Mouse (Mus musculus) heart, adult 2 months (tissue): ENCODE measurements around the gene Cd101. TPM values are rescaled to one million over a fixed set of nuclear protein-coding genes. Genes with fewer than 3 reads are reported as not detected.

Experiments
- DNase-seq, 2 experiments: peaks; one replicate each; pipeline ENCODE4 v3.0.0; 2021
- H3K27ac ChIP-seq: fragments of 200-600 bp; 2 replicates; pipeline ENCODE4 v1.8.1; 2022
- H3K27me3 ChIP-seq: fragments of 200-500 bp; 2 replicates; pipeline ENCODE4 v1.6.1; 2012; ENCODE audit warnings: mild to moderate bottlenecking, low read length, inconsistent platforms, mixed read lengths; ENCODE audit not compliant: control insufficient read depth, insufficient read depth
- H3K36me3 ChIP-seq: fragments of 200-500 bp; 2 replicates; pipeline ENCODE4 v1.6.1; 2012; ENCODE audit warnings: low read length, inconsistent platforms; ENCODE audit not compliant: control insufficient read depth, insufficient read depth
- H3K4me1 ChIP-seq: fragments of 200-500 bp; 2 replicates; pipeline ENCODE4 v1.6.1; 2011; ENCODE audit warnings: low read length; ENCODE audit not compliant: control insufficient read depth, insufficient read depth
- H3K4me3 ChIP-seq: fragments of 200-600 bp; 2 replicates; pipeline ENCODE4 v1.8.1; 2022
- H3K79me2 ChIP-seq: fragments of 200-500 bp; replicated peaks from 2 replicates; pipeline ENCODE4 v1.6.1; 2012; ENCODE audit warnings: mild to moderate bottlenecking, inconsistent platforms, low read length, moderate library complexity, mixed read lengths; ENCODE audit not compliant: control insufficient read depth, insufficient read depth
- H3K9ac ChIP-seq: fragments of 200-500 bp; 2 replicates; pipeline ENCODE4 v1.6.1; 2012; ENCODE audit warnings: low read depth, mild to moderate bottlenecking, control low read depth, inconsistent platforms, low read length, mixed read lengths
- CTCF ChIP-seq: fragments of 200-600 bp; IDR thresholded peaks from 2 replicates; pipeline ENCODE4 v1.8.1; 2022; ENCODE audit warnings: antibody characterized with exemption, mild to moderate bottlenecking, moderate library complexity
- EP300 ChIP-seq: fragments of 200-500 bp; IDR thresholded peaks from 2 replicates; pipeline ENCODE4 v1.6.1; 2011; ENCODE audit warnings: low read depth, low read length, control low read depth; ENCODE audit not compliant: insufficient read depth
- POLR2A ChIP-seq: fragments of 200-500 bp; IDR thresholded peaks from 2 replicates; pipeline ENCODE4 v1.6.1; 2011; ENCODE audit warnings: mild to moderate bottlenecking, low read depth, low read length, control low read depth; ENCODE audit not compliant: insufficient read depth
- WGBS: fragments of 180-500 bp; shearing (Covaris S2); methylation state at CpG from one replicate; pipeline ENCODE4 v1.1.7; 2018; 5-methylcytosine and 5-hydroxymethylcytosine counted together
- intact Hi-C: fragments of 180-260 bp; cut with DNase I; formaldehyde crosslinking; loops from one replicate; pipeline ENCODE4 v1.15.1; 2025
- polyA plus RNA-seq: library from polyadenylated mRNA; depleted of rRNA; stranded (reverse); fragments of >200 nt; gene quantifications from 2 replicates; pipeline ENCODE4 v1.2.3, GENCODE M21; 2012
- total RNA-seq, 2 experiments: library from RNA; stranded (reverse); gene quantifications; 2 replicates each; pipeline ENCODE4 v1.2.3; 2021

Cd101 gene
- total and polyA plus RNA-seq, 3 experiments: 0.13 to 0.41 (median 0.23) TPM

- Histone ChIP-seq H3K36me3 (no peaks in the 10 kb centered on the region), H3K27me3 (no peaks in the 10 kb centered on the region), H3K9ac (no peak overlapping the region), H3K27ac (no peak overlapping the region), H3K4me3 (no peak overlapping the region), H3K79me2 (no peaks in the 10 kb centered on the region), H3K4me1 (peaks cover 1% of the 10 kb centered on the region; the same call in 1 of the 2 replicates)
- DNase-seq: peak in 1 of 2 experiments; percentile 22
- TF ChIP-seq CTCF: no peak
- intact Hi-C loops: no loop called here
- 89% methylated on average over 4 of the region's 4 CpGs for WGBS
Measured at GRCm38 (mm10) chr3:101010589-101011202, 18.7 kb downstream of the Cd101 start.

GRCm38 (mm10) chr3:101007112-101007782, 22.1 kb downstream of the Cd101 start:
- H3K9ac ChIP-seq: no peak overlapping the region
- no peaks in the 10 kb centered on the region for H3K79me2 ChIP-seq
- no peaks in the 10 kb centered on the region for H3K27me3 ChIP-seq
- DNase-seq: no peak
- intact Hi-C loops: no loop called here
- H3K27ac ChIP-seq: no peak overlapping the region
- no peaks in the 10 kb centered on the region for H3K4me1 ChIP-seq
- no peak overlapping the region for H3K4me3 ChIP-seq
- WGBS: 40% methylated on average over 5 of the region's 5 CpGs
- TF ChIP-seq EP300 (no peak), CTCF (no peak), POLR2A (no peak)
- H3K36me3 ChIP-seq: no peaks in the 10 kb centered on the region

- Histone ChIP-seq H3K9ac (no peak overlapping the region), H3K4me1 (no peaks in the 10 kb centered on the region), H3K27me3 (no peaks in the 10 kb centered on the region), H3K36me3 (no peaks in the 10 kb centered on the region), H3K4me3 (no peak overlapping the region), H3K27ac (no peak overlapping the region), H3K79me2 (no peaks in the 10 kb centered on the region)
- TF ChIP-seq EP300: no peak
- TF ChIP-seq CTCF: no peak
- TF ChIP-seq POLR2A: no peak
- 74% methylated on average over 6 of the region's 6 CpGs for WGBS
- intact Hi-C loops: no loop called here
- DNase-seq: no peak
Measured at GRCm38 (mm10) chr3:101005392-101005791, 24.0 kb downstream of the Cd101 start.

GRCm38 (mm10) chr3:101003575-101004356, 25.6 kb downstream of the Cd101 start:
- DNase-seq: peak in 1 of 2 experiments; percentile 10
- H3K27me3 ChIP-seq: no peaks in the 10 kb centered on the region
- H3K4me1 ChIP-seq: peaks cover 1% of the 10 kb centered on the region; the same call in 1 of the 2 replicates
- intact Hi-C loops: no loop called here
- H3K79me2 ChIP-seq: no peaks in the 10 kb centered on the region
- no peak for TF ChIP-seq CTCF
- no peaks in the 10 kb centered on the region for H3K36me3 ChIP-seq
- 76% methylated on average over 15 of the region's 15 CpGs for WGBS
- no peak overlapping the region for H3K27ac ChIP-seq
- no peak overlapping the region for H3K4me3 ChIP-seq
- H3K9ac ChIP-seq: no peak overlapping the region

GRCm38 (mm10) chr3:100999732-101000131, 29.6 kb downstream of the Cd101 start:
- peaks cover 7% of the 10 kb centered on the region for H3K4me1 ChIP-seq
- intact Hi-C loops: loop anchor here (1.0 to 5.0 kb wide), 3 partner anchors 25 to 163 kb away; no protein-coding TSS in a partner anchor
- H3K79me2 ChIP-seq: no peaks in the 10 kb centered on the region
- no peak overlapping the region for H3K9ac ChIP-seq
- H3K27me3 ChIP-seq: no peaks in the 10 kb centered on the region
- H3K27ac ChIP-seq: no peak overlapping the region
- WGBS: 37% methylated on average over 2 of the region's 2 CpGs
- peaks cover 3% of the 10 kb centered on the region for H3K36me3 ChIP-seq
- TF ChIP-seq EP300: no peak
- no peak for TF ChIP-seq POLR2A
- TF ChIP-seq CTCF: no peak
- no peak overlapping the region for H3K4me3 ChIP-seq
- no peak for DNase-seq

- 20% methylated on average over 6 of the region's 6 CpGs for WGBS
- no peak overlapping the region for H3K27ac ChIP-seq
- H3K9ac ChIP-seq: no peak overlapping the region
- H3K79me2 ChIP-seq: no peaks in the 10 kb centered on the region
- intact Hi-C loops: loop anchor here (1.0 to 5.0 kb wide), 3 partner anchors 25 to 163 kb away; no protein-coding TSS in a partner anchor
- peaks cover 3% of the 10 kb centered on the region for H3K36me3 ChIP-seq
- peaks cover 10% of the 10 kb centered on the region for H3K4me1 ChIP-seq
- H3K4me3 ChIP-seq: no peak overlapping the region
- peak; percentile 68 to 72 for DNase-seq
- no peaks in the 10 kb centered on the region for H3K27me3 ChIP-seq
- TF ChIP-seq CTCF (peak; percentile 91), POLR2A (no peak), EP300 (peak; percentile 66; the same call in 1 of the 2 replicates)
Measured at GRCm38 (mm10) chr3:100998904-100999340, 30.4 kb downstream of the Cd101 start.
